Mouse (Mus musculus) bone marrow, adult 2 months (tissue): Measurements from ENCODE around the gene Txn1. TPM values are rescaled to one million over a fixed set of nuclear protein-coding genes. Genes with fewer than 3 reads are reported as not detected.

Source experiments
- H3K27ac ChIP-seq: fragments of 200-500 bp; 2 replicates; pipeline ENCODE4 v1.5.1; 2012; ENCODE audit warnings: low read depth, mild to moderate bottlenecking, control low read depth, inconsistent platforms, low read length; ENCODE audit not compliant: control insufficient read depth, poor library complexity, insufficient read depth
- H3K4me1 ChIP-seq: fragments of 200-500 bp; 2 replicates; pipeline ENCODE4 v1.6.1; 2011; ENCODE audit warnings: low read length; ENCODE audit not compliant: control insufficient read depth, insufficient read depth
- H3K4me3 ChIP-seq: fragments of 200-500 bp; replicated peaks from 2 replicates; pipeline ENCODE3; 2011; ENCODE audit warnings: mild to moderate bottlenecking, low read depth, low read length, control low read depth; ENCODE audit not compliant: control insufficient read depth
- CTCF ChIP-seq: fragments of 200-500 bp; IDR thresholded peaks from 2 replicates; pipeline ENCODE4 v1.5.1; 2011; ENCODE audit warnings: low read length, control low read depth; ENCODE audit not compliant: control insufficient read depth, insufficient read depth
- POLR2A ChIP-seq: fragments of 200-500 bp; IDR thresholded peaks from 2 replicates; pipeline ENCODE4 v1.6.1; 2011; ENCODE audit warnings: low read depth, mild to moderate bottlenecking, control low read depth, low read length, borderline replicate concordance; ENCODE audit not compliant: control insufficient read depth
- WGBS: fragments of 180-500 bp; shearing (Covaris S2); methylation state at CpG from one replicate; pipeline ENCODE4 v1.1.7; 2018; 5-methylcytosine and 5-hydroxymethylcytosine counted together
- polyA plus RNA-seq: library from polyadenylated mRNA; stranded (reverse); fragments of >200 nt; gene quantifications from 2 replicates; pipeline ENCODE4 v1.2.4, GENCODE M21; 2011; ENCODE audit warnings: low replicate concordance; ENCODE audit not compliant: missing spikeins, insufficient read depth, insufficient read length

The Txn1 gene
- polyA plus RNA-seq, 1 experiment: 173 TPM

- Histone ChIP-seq H3K27ac (no peak overlapping the region), H3K4me3 (no peak overlapping the region), H3K4me1 (no peaks in the 10 kb centered on the region)
- TF ChIP-seq POLR2A: no peak
- peak; percentile 80 for TF ChIP-seq CTCF
- under 1% methylated on average over 4 of the region's 4 CpGs for WGBS
Measured at GRCm38 (mm10) chr4:57901210-57901609, 55.0 kb downstream of the Txn1 start.

GRCm38 (mm10) chr4:57896631-57897030 lies 59.6 kb downstream of the Txn1 start:
- WGBS: 53% methylated on average over 3 of the region's 3 CpGs
- no peak for TF ChIP-seq CTCF
- no peak for TF ChIP-seq POLR2A
- no peak overlapping the region for H3K4me3 ChIP-seq

DNA sequence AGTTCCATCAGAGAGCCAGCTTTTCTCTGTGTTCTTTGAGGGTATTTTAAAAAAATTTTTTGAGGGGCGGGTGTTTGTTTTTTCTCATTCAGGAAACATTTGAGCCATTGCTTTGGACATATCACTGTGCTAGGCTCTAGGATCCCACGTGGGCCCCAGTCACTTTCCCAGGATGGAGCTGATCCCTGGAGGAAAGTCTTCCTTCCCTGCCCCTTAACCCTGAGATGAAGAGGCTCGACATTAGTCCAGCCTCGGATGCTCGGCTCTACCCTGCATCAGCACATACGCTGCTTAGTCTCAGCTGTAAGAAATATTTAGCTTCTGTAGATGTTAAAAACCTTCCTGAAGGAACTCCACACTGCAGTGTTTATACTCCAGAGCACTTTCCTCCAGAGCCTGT lies 60.3 kb downstream of the Txn1 start:
- 71% methylated on average over 6 of the region's 6 CpGs for WGBS
- TF ChIP-seq POLR2A (no peak), CTCF (no peak)
- H3K27ac ChIP-seq: no peak overlapping the region
- H3K4me1 ChIP-seq: no peaks in the 10 kb centered on the region
- no peak overlapping the region for H3K4me3 ChIP-seq

More at GRCm38 (mm10) chr4:57896631-57897030, 59.6 kb downstream of the Txn1 start:
- Histone ChIP-seq H3K27ac (no peak overlapping the region), H3K4me1 (no peaks in the 10 kb centered on the region)

DNA sequence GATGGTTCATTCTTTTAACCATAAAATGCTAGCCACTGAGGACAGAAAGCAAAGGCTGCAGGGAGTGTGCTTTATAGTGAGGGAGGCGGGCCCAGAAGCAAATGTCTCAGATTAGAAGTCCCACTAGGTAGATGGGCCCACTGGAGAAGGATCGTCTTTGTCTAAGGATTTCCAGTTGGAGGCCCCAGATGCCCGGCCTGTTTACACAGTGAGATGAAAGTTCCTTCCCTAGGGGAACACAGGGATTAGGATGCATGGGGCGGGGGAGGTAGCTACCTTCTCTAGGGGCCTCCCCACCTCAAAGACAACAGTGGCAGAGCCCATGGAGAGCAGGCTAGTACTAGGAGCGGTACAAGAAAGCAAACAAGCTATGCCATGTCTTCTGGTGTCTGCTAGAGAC lies 61.1 kb downstream of the Txn1 start:
- TF ChIP-seq CTCF: no peak
- no peak for TF ChIP-seq POLR2A
- 76% methylated on average over 5 of the region's 5 CpGs for WGBS
- no peak overlapping the region for H3K27ac ChIP-seq
- no peak overlapping the region for H3K4me3 ChIP-seq
- H3K4me1 ChIP-seq: no peaks in the 10 kb centered on the region

Other genes starting within 250 kb of the Txn1 start
- 0.31 and 4.0 TPM in 2 replicates for gene Akap2, start 238.8 kb downstream of the Txn1 start, polyA plus RNA-seq
- 1.1 TPM in 1 of 2 replicates, not detected in the other for gene D630039A03Rik, start 40.1 kb downstream of the Txn1 start, polyA plus RNA-seq
- gene Txndc8, start 52.7 kb upstream of the Txn1 start, polyA plus RNA-seq: not detected in 2 replicates